Mouse (Mus musculus) stomach, postnatal 0 days (tissue): ENCODE results near the gene Snx29. TPM values are rescaled to one million over a fixed set of nuclear protein-coding genes. Genes with fewer than 3 reads are reported as not detected.

Experiments used
- ATAC-seq: fragments of 200-750 bp; cut with Nextera tagmentation; 2 replicates; pipeline ENCODE4 v1.8.0; 2017; ENCODE audit not compliant: low FRiP score, low TSS enrichment
- DNase-seq: peaks from one replicate; pipeline ENCODE4 v3.0.0-alpha.2; 2016; ENCODE audit warnings: low spot score
- H3K27ac ChIP-seq: fragments of 300-500 bp; sonication (generic); replicated peaks from 2 replicates; pipeline ENCODE4 v1.5.1; 2014; ENCODE audit warnings: mild to moderate bottlenecking, control low read depth
- H3K27me3 ChIP-seq: fragments of 300-500 bp; sonication (generic); 2 replicates; pipeline ENCODE4 v1.6.1; 2014; ENCODE audit warnings: low read length; ENCODE audit not compliant: control insufficient read depth, insufficient read depth
- H3K36me3 ChIP-seq: fragments of 300-500 bp; sonication (generic); 2 replicates; pipeline ENCODE4 v1.6.1; 2014; ENCODE audit warnings: low read length, mixed read lengths; ENCODE audit not compliant: control insufficient read depth, insufficient read depth
- H3K4me1 ChIP-seq: fragments of 300-500 bp; sonication (generic); replicated peaks from 2 replicates; pipeline ENCODE4 v1.6.1; 2014; ENCODE audit warnings: antibody characterized with exemption; ENCODE audit not compliant: control insufficient read depth, insufficient read depth
- H3K4me2 ChIP-seq: fragments of 300-500 bp; sonication (generic); replicated peaks from 2 replicates; pipeline ENCODE4 v1.6.1; 2014; ENCODE audit warnings: low read depth, mild to moderate bottlenecking, control low read depth, moderate library complexity
- H3K4me3 ChIP-seq: fragments of 300-500 bp; sonication (generic); 2 replicates; pipeline ENCODE4 v1.5.1; 2014; ENCODE audit warnings: low read depth, low read length, control low read depth
- H3K9ac ChIP-seq: fragments of 300-500 bp; sonication (generic); 2 replicates; pipeline ENCODE4 v1.6.1; 2014; ENCODE audit warnings: mild to moderate bottlenecking, low read length, control low read depth, mixed read lengths
- H3K9me3 ChIP-seq: fragments of 300-500 bp; sonication (generic); 2 replicates; pipeline ENCODE4 v1.6.1; 2016; ENCODE audit warnings: low read length; ENCODE audit not compliant: control insufficient read depth
- CTCF ChIP-seq: IDR thresholded peaks from 2 replicates; pipeline ENCODE4 v1.5.1; 2016; ENCODE audit warnings: antibody characterized with exemption, low read depth, mild to moderate bottlenecking, moderate library complexity
- EP300 ChIP-seq: optimal IDR thresholded peaks from 2 replicates; pipeline ENCODE3; 2016; ENCODE audit warnings: antibody characterized with exemption
- WGBS: fragments of 180-500 bp; shearing (Covaris S2); extraction: QIAGEN DNeasy Blood & Tissue Kit; methylation state at CpG from one replicate; pipeline ENCODE4 v1.1.7; 2014; 5-methylcytosine and 5-hydroxymethylcytosine counted together
- polyA plus RNA-seq: library from polyadenylated mRNA; unstranded; fragments of >200 nt; fragmentation: Nextera tagmentation; extraction: Ambion mirVana; gene quantifications from 2 replicates; pipeline ENCODE4 v1.2.1, GENCODE M21; 2015

The Snx29 gene
- polyA plus RNA-seq, 1 experiment from 2014 or later: 4.8 TPM

- Histone ChIP-seq H3K36me3 (peaks cover 4% of the 10 kb centered on the region; the same call in 1 of the 2 replicates), H3K9me3 (no peaks in the 10 kb centered on the region), H3K9ac (no peak overlapping the region), H3K4me3 (no peak overlapping the region), H3K27me3 (no peaks in the 10 kb centered on the region), H3K4me1 (no peaks in the 10 kb centered on the region), H3K4me2 (no peak overlapping the region), H3K27ac (no peak overlapping the region)
- 82% methylated on average over 7 of the region's 7 CpGs for WGBS
- TF ChIP-seq CTCF (no peak), EP300 (no peak)
- ATAC-seq (peak; percentile 49; the same call in 1 of the 2 replicates), DNase-seq (no peak)
Measured at GRCm38 (mm10) chr16:11801960-11802539, 479.3 kb downstream of the Snx29 start.

Other genes starting within 250 kb of the Snx29 start
- gene Txndc11, start 188.3 kb upstream of the Snx29 start, polyA plus RNA-seq: 27.5 and 29.2 TPM in 2 replicates
- gene Zc3h7a, start 146.5 kb upstream of the Snx29 start, polyA plus RNA-seq: 36.7 and 37.4 TPM in 2 replicates
- 90.4 and 91.7 TPM in 2 replicates for gene Rsl1d1, start 119.6 kb upstream of the Snx29 start, polyA plus RNA-seq
- gene Gspt1, start 68.6 kb upstream of the Snx29 start, polyA plus RNA-seq: 44.6 and 46.4 TPM in 2 replicates
- 0.12 TPM in 1 of 2 replicates, not detected in the other for gene Tnfrsf17, start 9.1 kb upstream of the Snx29 start, polyA plus RNA-seq